Mouse (Mus musculus) 416B (cell line): ENCODE measurements around the gene Cym.

ENCODE experiments used
- DNase-seq: peaks from one replicate; pipeline ENCODE4 v3.0.0; 2011; ENCODE audit warnings: low read depth

Gene Cym

DNA sequence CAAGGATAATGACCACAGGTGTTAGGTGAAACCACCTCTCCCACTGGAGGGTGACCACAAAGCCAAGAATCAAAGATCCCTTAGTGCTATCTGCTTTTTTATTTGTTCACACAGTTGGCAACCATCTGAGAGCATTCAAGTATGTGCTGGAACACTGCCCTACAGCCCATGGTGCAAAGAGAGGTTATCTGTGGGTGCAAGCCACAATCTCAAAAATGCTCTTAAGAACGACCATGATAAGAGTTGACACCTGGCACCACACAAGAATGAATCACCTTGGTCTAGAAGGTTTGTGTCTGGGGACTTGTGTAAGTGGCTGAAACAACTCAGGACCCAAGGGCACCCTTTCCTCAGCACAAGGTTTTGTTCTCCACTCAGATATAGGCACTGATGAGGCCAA is 1.7 kb upstream of the Cym start:
- no peak for DNase-seq

- DNase-seq = no peak
Observed at GRCm38 (mm10) chr3:107218572-107218971, 3.0 kb downstream of the Cym start.

- DNase-seq = no peak
Observed at GRCm38 (mm10) chr3:107217101-107217480, 4.4 kb downstream of the Cym start.

DNA sequence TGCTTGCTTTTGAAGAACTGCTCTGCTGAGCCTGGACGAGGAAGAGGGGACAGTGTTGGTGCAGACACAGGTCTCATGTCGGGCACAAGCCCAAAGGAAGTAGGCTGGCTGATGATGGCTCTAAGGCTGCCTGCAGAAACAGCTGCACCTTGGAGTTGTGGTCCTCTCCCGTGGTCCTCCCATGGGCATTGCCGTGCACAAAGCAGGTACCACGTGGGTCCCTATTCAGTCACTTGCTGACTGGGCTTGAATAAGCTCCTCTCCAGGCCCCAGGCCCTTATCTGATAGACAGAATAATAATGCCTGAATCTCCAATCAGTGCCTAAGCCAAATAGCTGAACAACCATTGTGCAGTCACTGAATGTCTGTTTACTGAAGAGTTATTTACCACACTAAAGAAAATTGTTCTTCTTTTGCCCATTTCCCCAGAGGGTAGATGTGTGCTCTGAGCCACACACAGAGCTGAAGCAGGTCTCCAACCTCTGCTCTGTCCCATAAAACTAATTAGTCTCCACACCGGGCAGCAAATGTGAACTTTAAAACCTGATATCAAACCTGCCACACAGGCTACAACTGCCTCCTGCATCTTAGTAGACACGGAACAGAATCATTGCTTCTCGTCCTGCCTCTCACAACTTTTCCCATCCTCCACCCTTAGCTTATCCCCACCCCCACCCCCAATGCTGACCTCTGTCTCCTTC is 5.0 kb downstream of the Cym start:
- DNase-seq = no peak

GRCm38 (mm10) chr3:107214606-107215005 is 6.9 kb downstream of the Cym start:
- DNase-seq = no peak

DNA sequence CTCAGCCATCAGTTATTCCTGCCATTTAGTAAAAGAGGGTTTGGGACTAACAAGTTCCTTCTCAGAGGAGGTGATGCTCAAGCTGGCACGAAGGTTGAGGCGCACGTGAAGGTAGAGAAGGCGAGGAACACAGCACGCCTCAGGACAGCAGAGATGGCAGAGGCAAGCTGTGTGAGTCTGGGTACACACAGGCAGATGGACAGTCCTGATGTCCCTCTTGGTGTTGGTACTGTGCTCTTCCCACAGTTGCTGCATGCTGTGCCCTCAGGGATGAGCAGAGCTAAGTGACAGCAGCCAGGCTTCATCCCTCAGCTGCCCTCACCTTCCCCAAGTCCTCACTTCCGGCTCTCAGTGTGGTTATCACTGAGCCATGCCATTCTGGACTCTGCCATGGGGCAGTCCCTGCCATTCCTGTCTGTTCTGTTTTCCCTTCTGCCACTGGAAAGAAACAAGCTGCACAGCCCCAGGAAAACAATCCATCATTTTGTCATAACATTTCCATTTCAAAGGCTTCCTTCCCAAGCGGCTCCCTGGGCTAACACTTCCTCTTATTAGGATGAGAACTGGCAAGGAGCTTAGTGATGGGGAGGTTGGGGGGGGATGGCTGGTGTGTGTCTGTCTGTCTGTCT is 13.8 kb downstream of the Cym start:
- DNase-seq = no peak

DNA sequence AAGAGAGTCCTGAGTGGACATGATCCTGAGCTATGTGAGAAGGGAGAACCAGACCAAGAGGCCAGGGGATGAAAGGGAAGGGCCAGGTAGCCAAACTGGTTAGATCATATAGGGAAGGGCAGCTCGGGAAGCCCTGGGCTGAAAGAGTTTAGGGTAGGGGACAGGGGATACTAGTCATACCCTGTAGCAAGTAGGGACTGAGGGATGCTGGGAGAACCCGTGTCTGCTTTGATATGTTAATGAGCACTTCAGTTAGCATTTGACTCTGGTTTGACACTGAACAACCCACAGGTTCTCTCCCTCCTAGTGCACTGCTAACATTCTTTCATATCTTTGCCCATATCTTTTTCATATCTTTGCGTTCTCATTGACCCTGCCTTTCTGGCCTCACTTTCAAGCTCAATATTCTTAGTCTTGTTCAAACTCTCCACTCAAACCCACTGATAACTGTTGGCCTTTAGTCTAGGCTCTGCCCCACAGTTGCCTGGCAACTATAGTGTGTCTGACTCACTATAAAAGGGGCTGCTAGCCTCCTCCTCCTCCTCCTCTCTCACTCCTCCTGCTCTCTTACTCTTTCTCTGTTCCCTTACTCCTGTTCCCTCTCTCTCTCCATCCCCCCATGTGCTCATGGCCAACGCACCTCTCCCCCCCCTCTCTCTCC is 14.9 kb downstream of the Cym start:
- no peak for DNase-seq

DNA sequence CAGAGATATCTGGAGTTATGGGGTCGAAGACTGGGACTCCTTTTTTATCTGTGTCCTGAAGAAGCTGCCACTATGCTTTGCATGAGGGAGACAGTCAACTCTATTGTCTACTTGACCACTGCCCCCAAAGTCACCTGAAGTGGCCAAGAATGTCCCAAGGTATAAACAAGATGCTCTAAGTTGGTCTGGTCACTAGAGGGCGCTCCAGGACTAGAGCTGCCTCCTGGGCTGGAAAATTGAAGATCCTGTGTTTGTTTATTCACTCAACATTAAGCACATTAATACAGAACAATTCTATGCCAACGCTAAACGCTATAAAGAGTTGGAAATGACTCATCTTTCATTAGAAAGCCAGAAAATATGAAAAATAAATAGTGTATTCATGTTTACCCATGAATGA is 15.5 kb downstream of the Cym start:
- DNase-seq = peak; percentile 72

GRCm38 (mm10) chr3:107205170-107205569 is 16.4 kb downstream of the Cym start:
- no peak for DNase-seq

- no peak for DNase-seq
Observed at GRCm38 (mm10) chr3:107204413-107204812, 17.1 kb downstream of the Cym start.

GRCm38 (mm10) chr3:107201310-107202180 is 20.0 kb downstream of the Cym start:
- DNase-seq = no peak

GRCm38 (mm10) chr3:107188226-107188899 is 33.2 kb downstream of the Cym start:
- peak; percentile 44 for DNase-seq

- no peak for DNase-seq
Observed at GRCm38 (mm10) chr3:107187022-107187421, 34.5 kb downstream of the Cym start.

- no peak for DNase-seq
Observed at GRCm38 (mm10) chr3:107185597-107185996, 35.9 kb downstream of the Cym start.

GRCm38 (mm10) chr3:107183178-107183577 is 38.4 kb downstream of the Cym start:
- DNase-seq = no peak

DNA sequence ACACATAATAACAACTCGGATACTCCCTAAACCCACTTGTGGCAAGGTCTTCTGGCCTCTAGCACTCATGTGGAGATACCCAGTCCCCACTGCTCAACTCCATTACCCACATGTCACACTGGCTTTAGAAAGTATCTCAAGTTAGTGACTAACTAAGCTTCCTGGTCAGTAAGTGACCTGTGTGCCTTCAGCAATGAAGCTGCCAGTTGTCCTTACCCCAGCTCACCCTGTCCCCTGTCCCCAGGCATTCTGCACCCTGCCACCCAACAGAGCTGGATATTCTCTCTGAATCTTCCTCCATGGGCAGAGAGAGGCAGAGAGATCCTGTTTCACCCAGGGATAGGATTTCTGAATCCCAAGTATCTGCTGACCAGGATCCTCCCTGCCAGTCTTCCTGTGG is 38.8 kb downstream of the Cym start, which contains the start of gene Kcna10:
Kcna10 (plus strand) TSS at position 301 of the 400 bp plus-strand sequence.
- DNase-seq = no peak

GRCm38 (mm10) chr3:107180860-107181259 is 40.7 kb downstream of the Cym start:
- DNase-seq = no peak

GRCm38 (mm10) chr3:107176501-107176900 is 45.0 kb downstream of the Cym start:
- no peak for DNase-seq

- DNase-seq = no peak
Observed at GRCm38 (mm10) chr3:107175486-107175885, 46.0 kb downstream of the Cym start.

DNA sequence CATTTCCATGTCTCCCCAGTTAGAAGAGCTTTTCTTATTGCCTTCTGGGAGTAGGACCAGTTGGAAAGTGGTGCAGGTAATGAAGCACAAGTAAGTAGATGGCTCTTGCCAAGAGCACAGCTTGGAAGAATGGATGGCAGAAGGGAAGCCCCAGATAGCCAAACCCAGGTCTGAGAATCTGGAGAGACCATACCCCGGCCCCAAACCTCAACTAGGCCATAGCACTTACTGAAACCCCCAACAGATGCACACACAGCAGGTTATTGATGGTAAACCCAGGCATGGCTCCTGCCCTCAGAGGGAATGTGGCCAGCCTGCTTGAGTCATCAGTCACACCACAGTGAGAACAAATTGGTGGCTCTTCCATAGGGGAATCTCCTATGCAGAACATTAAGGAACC is 49.0 kb downstream of the Cym start:
- no peak for DNase-seq

GRCm38 (mm10) chr3:107171964-107172363 is 49.6 kb downstream of the Cym start:
- peak; percentile 8 for DNase-seq

GRCm38 (mm10) chr3:107169552-107169951 is 52.0 kb downstream of the Cym start:
- no peak for DNase-seq
